Mouse (Mus musculus): ENCODE measurements around the gene Adsl. TPM values are rescaled to one million over a fixed set of nuclear protein-coding genes. Genes with fewer than 3 reads are reported as not detected.
"Not testable (repeated sequence)": the region's sequence is repeated elsewhere in the genome, so short reads cannot be mapped to it uniquely, and the experiment has no call there.

Gene Adsl
- total RNA-seq (2014; rRNA removed): 26.7 and 30.5 TPM in 2 replicates
- 26.2 and 30.5 TPM in 2 replicates for polyA plus RNA-seq (2012; rRNA removed)

GRCm38 (mm10) chr15:80948145-80949135 lies at the start of gene Adsl:
Gene Adsl (plus strand): TSS chr15:80948490.
- peaks cover 2% of the 10 kb centered on the region; the same call in 1 of the 2 replicates for H3K4me1 ChIP-seq (ENCODE audit: control insufficient read depth, insufficient read depth, low read length)
- peak; percentile 77 for DNase-seq (ENCODE audit: extremely low read depth, low read depth, low spot score)
- H3K4me3 ChIP-seq (ENCODE audit: insufficient read depth, low read depth, low read length): peak within 1 kb of the TSS; percentile 87
- H3K79me2 ChIP-seq (ENCODE audit: control insufficient read depth, insufficient read depth, low read length): peaks cover 14% of the 10 kb centered on the region; the same call in 1 of the 2 replicates
- TF ChIP-seq POLR2A (IDR thresholded peaks at IDR 0.05; ENCODE audit: extremely low read depth, insufficient read depth, low read length) (peak; percentile 35; the same call in 1 of the 2 replicates), CTCF (IDR thresholded peaks at IDR 0.05; ENCODE audit: low read depth, low read length) (peak; percentile 91)
- H3K9ac ChIP-seq (ENCODE audit: low read depth, low read length): peak within 1 kb of the TSS; percentile 82
- peak within 1 kb of the TSS; percentile 71 for H3K27ac ChIP-seq (replicated peaks; ENCODE audit: insufficient read depth, low read depth, low read length)
- no peaks in the 10 kb centered on the region for H3K27me3 ChIP-seq (ENCODE audit: control insufficient read depth, insufficient read depth, low read length)
- under 1% methylated on average over 63 of the region's 63 CpGs for WGBS
- 0 out of 2 replicates have a peak, but pooled peaks cover 2% of the 10 kb centered on the region for H3K36me3 ChIP-seq (ENCODE audit: control insufficient read depth, insufficient read depth, low read length)

DNA sequence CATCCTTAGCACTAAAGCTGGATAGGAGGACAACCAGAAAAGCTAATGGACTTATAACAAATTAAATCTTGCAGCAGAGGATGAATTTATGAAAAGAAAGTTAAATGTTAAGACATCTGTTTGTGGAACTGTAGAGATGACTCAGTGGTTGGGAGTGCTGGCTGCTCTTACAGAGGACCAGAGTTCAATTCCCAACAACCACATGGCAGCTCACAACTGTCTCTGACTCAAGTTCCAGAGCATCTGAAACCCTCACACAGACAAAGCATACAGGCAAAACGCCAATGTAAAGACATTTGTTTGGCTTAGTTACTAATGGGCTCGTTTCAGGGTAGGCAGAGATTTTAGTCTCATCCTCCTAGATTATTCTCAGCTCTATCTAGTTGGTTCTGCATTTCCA lies 48.5 kb upstream of the Adsl start:
- H3K4me3 ChIP-seq (ENCODE audit: insufficient read depth, low read depth, low read length): no peak overlapping the region
- H3K4me1 ChIP-seq (ENCODE audit: control insufficient read depth, insufficient read depth, low read length): no peaks in the 10 kb centered on the region
- DNase-seq (ENCODE audit: extremely low read depth, low read depth, low spot score): no peak
- no peaks in the 10 kb centered on the region; the same call in 1 of the 2 replicates for H3K79me2 ChIP-seq (ENCODE audit: control insufficient read depth, insufficient read depth, low read length)
- H3K27ac ChIP-seq (replicated peaks; ENCODE audit: insufficient read depth, low read depth, low read length): no peak overlapping the region
- H3K27me3 ChIP-seq (ENCODE audit: control insufficient read depth, insufficient read depth, low read length): no peaks in the 10 kb centered on the region
- WGBS: 37% methylated on average over 2 of the region's 2 CpGs
- no peak overlapping the region for H3K9ac ChIP-seq (ENCODE audit: low read depth, low read length)
- TF ChIP-seq POLR2A (IDR thresholded peaks at IDR 0.05; ENCODE audit: extremely low read depth, insufficient read depth, low read length): no peak
- peaks cover 60% of the 10 kb centered on the region for H3K36me3 ChIP-seq (ENCODE audit: control insufficient read depth, insufficient read depth, low read length)

- no peaks in the 10 kb centered on the region; the same call in 1 of the 2 replicates for H3K79me2 ChIP-seq (ENCODE audit: control insufficient read depth, insufficient read depth, low read length)
- WGBS: 85% methylated on average over 6 of the region's 6 CpGs
- no peaks in the 10 kb centered on the region for H3K4me1 ChIP-seq (ENCODE audit: control insufficient read depth, insufficient read depth, low read length)
- DNase-seq (ENCODE audit: extremely low read depth, low read depth, low spot score): no peak
- H3K4me3 ChIP-seq (ENCODE audit: insufficient read depth, low read depth, low read length): no peak overlapping the region
- no peak overlapping the region for H3K9ac ChIP-seq (ENCODE audit: low read depth, low read length)
- no peak overlapping the region for H3K27ac ChIP-seq (replicated peaks; ENCODE audit: insufficient read depth, low read depth, low read length)
- no peaks in the 10 kb centered on the region for H3K27me3 ChIP-seq (ENCODE audit: control insufficient read depth, insufficient read depth, low read length)
- TF ChIP-seq CTCF (IDR thresholded peaks at IDR 0.05; ENCODE audit: low read depth, low read length): no peak
- TF ChIP-seq POLR2A (IDR thresholded peaks at IDR 0.05; ENCODE audit: extremely low read depth, insufficient read depth, low read length): no peak
- H3K36me3 ChIP-seq (ENCODE audit: control insufficient read depth, insufficient read depth, low read length): peaks cover 60% of the 10 kb centered on the region
These were observed 46.3 kb upstream of the Adsl start for GRCm38 (mm10) chr15:80901806-80902513.

GRCm38 (mm10) chr15:80904776-80905175 lies 43.5 kb upstream of the Adsl start:
- H3K27me3 ChIP-seq (ENCODE audit: control insufficient read depth, insufficient read depth, low read length); H3K9ac ChIP-seq (ENCODE audit: low read depth, low read length); H3K79me2 ChIP-seq (ENCODE audit: control insufficient read depth, insufficient read depth, low read length); H3K4me1 ChIP-seq (ENCODE audit: control insufficient read depth, insufficient read depth, low read length); H3K4me3 ChIP-seq (ENCODE audit: insufficient read depth, low read depth, low read length); H3K27ac ChIP-seq (replicated peaks; ENCODE audit: insufficient read depth, low read depth, low read length): not testable (repeated sequence)
- H3K36me3 ChIP-seq (ENCODE audit: control insufficient read depth, insufficient read depth, low read length): peaks cover 49% of the 10 kb centered on the region
- 85% methylated on average over 6 of the region's 6 CpGs for WGBS
- peak; percentile 31 for DNase-seq (ENCODE audit: extremely low read depth, low read depth, low spot score)

DNA sequence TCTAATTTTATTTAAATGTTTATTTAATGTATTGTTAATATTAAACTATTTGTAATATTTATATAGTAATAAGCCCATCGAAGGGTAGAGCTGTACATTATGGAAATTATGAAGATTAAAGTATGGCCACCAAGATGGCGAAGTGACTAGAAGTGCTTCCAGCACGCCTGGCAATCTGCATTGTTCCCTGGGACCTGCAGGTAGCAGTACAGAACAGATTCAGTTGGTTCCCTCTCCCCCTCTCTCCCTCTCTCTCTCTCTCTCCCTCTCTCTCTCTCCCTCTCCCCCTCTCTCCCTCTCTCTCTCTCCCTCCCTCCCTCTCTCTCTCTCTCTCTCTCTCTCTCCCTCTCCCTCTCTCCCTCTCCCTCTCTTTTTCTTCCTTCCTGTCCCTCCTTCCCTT lies 38.1 kb upstream of the Adsl start:
- no peak for DNase-seq (ENCODE audit: extremely low read depth, low read depth, low spot score)
- H3K4me1 ChIP-seq (ENCODE audit: control insufficient read depth, insufficient read depth, low read length): no peaks in the 10 kb centered on the region
- H3K4me3 ChIP-seq (ENCODE audit: insufficient read depth, low read depth, low read length): no peak overlapping the region
- TF ChIP-seq POLR2A (IDR thresholded peaks at IDR 0.05; ENCODE audit: extremely low read depth, insufficient read depth, low read length) (no peak), CTCF (IDR thresholded peaks at IDR 0.05; ENCODE audit: low read depth, low read length) (no peak)
- no peaks in the 10 kb centered on the region; the same call in 1 of the 2 replicates for H3K79me2 ChIP-seq (ENCODE audit: control insufficient read depth, insufficient read depth, low read length)
- no peak overlapping the region for H3K9ac ChIP-seq (ENCODE audit: low read depth, low read length)
- WGBS: 94% methylated on average over 3 of the region's 3 CpGs
- H3K27ac ChIP-seq (replicated peaks; ENCODE audit: insufficient read depth, low read depth, low read length): no peak overlapping the region
- H3K27me3 ChIP-seq (ENCODE audit: control insufficient read depth, insufficient read depth, low read length): no peaks in the 10 kb centered on the region
- peaks cover 36% of the 10 kb centered on the region for H3K36me3 ChIP-seq (ENCODE audit: control insufficient read depth, insufficient read depth, low read length)
